Mouse (Mus musculus): ENCODE measurements at regions not wholly inside any gene's neighbourhood (a gene's known extent, or its start where the extent isn't known, plus 50 kb on each side); places are given as distances from the start of the nearest gene placed in this dataset.

DNA sequence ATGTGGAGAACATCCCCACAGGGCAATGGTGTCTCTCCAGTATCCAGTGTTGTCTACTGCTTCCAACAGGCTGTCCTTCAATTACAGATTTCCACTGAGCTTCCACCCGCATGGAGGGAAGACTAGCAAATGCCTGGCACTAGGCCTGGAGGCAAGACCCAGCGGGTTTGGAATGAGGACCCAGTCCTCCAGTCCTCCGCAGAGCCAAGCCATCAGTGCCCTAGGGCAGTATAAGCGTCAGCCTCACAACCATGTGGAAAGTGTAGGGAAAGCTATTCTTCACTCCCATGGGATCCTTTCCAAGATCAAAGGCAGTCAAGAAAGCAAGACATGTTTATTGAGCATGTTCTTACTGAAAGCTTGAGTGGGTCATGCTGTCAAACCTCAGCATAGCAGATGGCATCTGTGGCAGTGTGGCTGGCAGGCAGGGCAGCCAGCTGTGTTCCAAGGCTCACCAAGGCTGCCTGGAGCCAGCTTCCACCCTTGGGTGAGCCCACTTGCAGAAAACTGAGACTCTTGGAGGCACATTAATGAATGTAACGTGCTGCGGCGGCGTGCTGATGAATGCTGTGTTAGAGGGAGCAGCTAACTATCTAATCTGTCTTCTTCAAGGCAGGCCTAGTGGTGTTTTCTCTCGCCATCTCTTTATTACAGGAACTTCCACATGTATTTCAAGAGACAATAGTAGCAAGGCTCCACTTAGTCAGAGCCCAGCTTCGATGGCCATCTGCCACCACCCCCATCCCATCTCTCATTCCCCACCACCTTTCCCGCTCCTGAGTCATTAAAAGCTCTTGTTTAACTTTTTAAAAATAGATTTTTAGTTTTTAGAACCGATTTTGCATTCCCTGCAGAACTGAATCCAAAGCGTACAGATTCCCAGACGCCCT lies 109.3 kb upstream of the Rybp start:
- 63% methylated on average over 14 of the region's 14 CpGs for WGBS
- H3K27ac ChIP-seq (ENCODE audit: low read depth, low read length) = no peak overlapping the region

GRCm38 (mm10) chr6:100390258-100390910 lies 103.1 kb upstream of the Rybp start:
- WGBS = 87% methylated on average over 7 of the region's 7 CpGs
- Histone ChIP-seq H3K27ac (ENCODE audit: low read depth, low read length) (no peak overlapping the region), H3K9ac (ENCODE audit: low read depth, low read length) (no peak overlapping the region)

More for the DNA sequence above, 109.3 kb upstream of the Rybp start:
- Histone ChIP-seq H3K36me3 (ENCODE audit: control insufficient read depth, insufficient read depth, low read length) (no peaks in the 10 kb centered on the region), H3K9me3 (ENCODE audit: control insufficient read depth, low read length) (peaks cover 3% of the 10 kb centered on the region; the same call in 1 of the 2 replicates), H3K4me2 (replicated peaks; ENCODE audit: low read depth, low read length) (no peak overlapping the region), H3K9ac (ENCODE audit: low read depth, low read length) (no peak overlapping the region), H3K4me3 (ENCODE audit: low read length) (no peak overlapping the region), H3K27me3 (ENCODE audit: control insufficient read depth, insufficient read depth, low read length) (no peaks in the 10 kb centered on the region), H3K4me1 (ENCODE audit: control insufficient read depth, insufficient read depth, low read length) (no peaks in the 10 kb centered on the region)
- ATAC-seq (ENCODE audit: low FRiP score, low TSS enrichment) = no peak

GRCm38 (mm10) chr6:100387042-100387441 lies 99.8 kb upstream of the Rybp start:
- H3K4me1 ChIP-seq (ENCODE audit: control insufficient read depth, insufficient read depth, low read length) = peaks cover 11% of the 10 kb centered on the region
- no peak overlapping the region for H3K4me2 ChIP-seq (replicated peaks; ENCODE audit: low read depth, low read length)
- 2% methylated on average over 5 of the region's 5 CpGs for WGBS
- no peak overlapping the region for H3K27ac ChIP-seq (ENCODE audit: low read depth, low read length)
- peak; percentile 68; the same call in 1 of the 2 replicates for ATAC-seq (ENCODE audit: low FRiP score, low TSS enrichment)
- no peak overlapping the region for H3K9ac ChIP-seq (ENCODE audit: low read depth, low read length)
- no peak overlapping the region for H3K4me3 ChIP-seq (ENCODE audit: low read length)
- no peaks in the 10 kb centered on the region for H3K27me3 ChIP-seq (ENCODE audit: control insufficient read depth, insufficient read depth, low read length)
- no peaks in the 10 kb centered on the region; the same call in 1 of the 2 replicates for H3K9me3 ChIP-seq (ENCODE audit: control insufficient read depth, low read length)
- H3K36me3 ChIP-seq (ENCODE audit: control insufficient read depth, insufficient read depth, low read length) = no peaks in the 10 kb centered on the region

More at GRCm38 (mm10) chr6:100390258-100390910, 103.1 kb upstream of the Rybp start:
- no peaks in the 10 kb centered on the region for H3K27me3 ChIP-seq (ENCODE audit: control insufficient read depth, insufficient read depth, low read length)
- H3K4me2 ChIP-seq (replicated peaks; ENCODE audit: low read depth, low read length) = no peak overlapping the region
- H3K9me3 ChIP-seq (ENCODE audit: control insufficient read depth, low read length) = no peaks in the 10 kb centered on the region; the same call in 1 of the 2 replicates
- peaks cover 11% of the 10 kb centered on the region for H3K4me1 ChIP-seq (ENCODE audit: control insufficient read depth, insufficient read depth, low read length)
- no peak for ATAC-seq (ENCODE audit: low FRiP score, low TSS enrichment)
- no peaks in the 10 kb centered on the region for H3K36me3 ChIP-seq (ENCODE audit: control insufficient read depth, insufficient read depth, low read length)
- H3K4me3 ChIP-seq (ENCODE audit: low read length) = no peak overlapping the region

DNA sequence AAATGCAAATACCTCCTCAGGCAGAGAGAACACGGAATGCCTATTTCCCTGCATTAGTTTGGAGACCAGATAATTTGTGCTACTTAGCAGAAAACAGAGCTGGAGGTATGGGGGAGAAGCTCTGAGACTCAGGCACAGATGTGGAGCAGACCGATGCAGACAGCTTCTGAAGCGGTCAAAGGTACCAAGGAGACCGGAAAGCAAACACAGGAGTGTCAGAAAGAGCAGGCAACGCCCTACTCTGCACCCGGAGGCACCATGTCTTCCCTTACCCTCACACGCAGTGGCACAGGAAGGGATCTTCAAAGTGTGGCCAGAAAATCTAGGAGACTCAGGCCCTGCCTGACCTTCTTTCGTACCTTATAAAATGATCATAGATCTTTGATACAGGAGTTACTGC lies 98.4 kb upstream of the Rybp start:
- no peak overlapping the region for H3K9ac ChIP-seq (ENCODE audit: low read depth, low read length)
- peaks cover 11% of the 10 kb centered on the region for H3K4me1 ChIP-seq (ENCODE audit: control insufficient read depth, insufficient read depth, low read length)
- no peaks in the 10 kb centered on the region for H3K36me3 ChIP-seq (ENCODE audit: control insufficient read depth, insufficient read depth, low read length)
- H3K4me3 ChIP-seq (ENCODE audit: low read length) = no peak overlapping the region
- H3K27ac ChIP-seq (ENCODE audit: low read depth, low read length) = no peak overlapping the region
- H3K9me3 ChIP-seq (ENCODE audit: control insufficient read depth, low read length) = no peaks in the 10 kb centered on the region; the same call in 1 of the 2 replicates
- no peaks in the 10 kb centered on the region for H3K27me3 ChIP-seq (ENCODE audit: control insufficient read depth, insufficient read depth, low read length)
- H3K4me2 ChIP-seq (replicated peaks; ENCODE audit: low read depth, low read length) = no peak overlapping the region
- WGBS = 24% methylated on average over 8 of the region's 8 CpGs
- no peak for ATAC-seq (ENCODE audit: low FRiP score, low TSS enrichment)

DNA sequence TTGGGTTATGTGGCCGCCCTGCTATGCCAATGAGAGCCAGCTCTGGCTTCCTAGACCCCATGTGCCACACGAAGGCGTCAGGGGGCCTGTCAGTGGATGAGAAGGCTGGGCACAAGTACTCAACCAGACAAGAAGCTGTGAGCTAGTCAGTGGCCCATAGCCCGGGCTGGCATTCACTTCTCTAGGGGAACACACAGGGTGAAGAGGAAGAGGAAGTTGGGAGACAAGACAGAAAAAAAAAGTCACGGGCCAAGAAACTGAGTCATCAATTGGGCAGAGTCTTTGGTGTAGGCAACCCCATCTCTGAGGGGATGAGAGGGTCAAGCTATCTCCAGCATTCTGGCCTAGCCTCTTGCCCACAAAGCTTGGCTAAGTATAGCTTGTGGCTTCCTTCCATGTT lies 93.8 kb upstream of the Rybp start:
- H3K36me3 ChIP-seq (ENCODE audit: control insufficient read depth, insufficient read depth, low read length) = no peaks in the 10 kb centered on the region

DNA sequence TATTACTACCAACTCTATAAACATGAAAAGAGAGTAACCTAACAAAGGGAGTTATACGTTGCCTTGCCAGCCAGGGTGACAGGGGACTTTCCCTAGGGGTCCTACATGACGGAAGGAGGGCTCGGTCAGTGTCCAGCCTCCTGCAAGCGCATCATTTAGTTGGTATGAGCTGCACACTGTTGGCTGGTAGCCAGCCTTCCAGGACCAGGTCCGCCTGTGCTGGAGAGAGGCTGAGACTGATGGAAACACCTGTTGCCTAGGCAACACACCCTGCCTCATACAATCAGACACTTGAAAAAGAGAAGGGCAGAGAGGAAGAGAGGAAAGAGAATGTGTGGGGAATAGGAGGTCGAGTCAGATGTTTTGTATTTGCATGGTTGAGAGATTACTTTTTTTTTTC lies 93.3 kb upstream of the Rybp start:
- no peak for ATAC-seq (ENCODE audit: low FRiP score, low TSS enrichment)
- no peaks in the 10 kb centered on the region for H3K27me3 ChIP-seq (ENCODE audit: control insufficient read depth, insufficient read depth, low read length)
- no peaks in the 10 kb centered on the region for H3K4me1 ChIP-seq (ENCODE audit: control insufficient read depth, insufficient read depth, low read length)
- no peak overlapping the region for H3K9ac ChIP-seq (ENCODE audit: low read depth, low read length)
- no peak overlapping the region for H3K4me2 ChIP-seq (replicated peaks; ENCODE audit: low read depth, low read length)
- no peak overlapping the region for H3K4me3 ChIP-seq (ENCODE audit: low read length)
- WGBS = 41% methylated on average over 6 of the region's 6 CpGs
- no peak overlapping the region for H3K27ac ChIP-seq (ENCODE audit: low read depth, low read length)
- no peaks in the 10 kb centered on the region for H3K9me3 ChIP-seq (ENCODE audit: control insufficient read depth, low read length)
- no peaks in the 10 kb centered on the region for H3K36me3 ChIP-seq (ENCODE audit: control insufficient read depth, insufficient read depth, low read length)

More for the DNA sequence above, 93.8 kb upstream of the Rybp start:
- H3K4me2 ChIP-seq (replicated peaks; ENCODE audit: low read depth, low read length) = no peak overlapping the region
- no peak overlapping the region for H3K9ac ChIP-seq (ENCODE audit: low read depth, low read length)
- H3K27me3 ChIP-seq (ENCODE audit: control insufficient read depth, insufficient read depth, low read length) = no peaks in the 10 kb centered on the region
- H3K9me3 ChIP-seq (ENCODE audit: control insufficient read depth, low read length) = no peaks in the 10 kb centered on the region
- no peak overlapping the region for H3K27ac ChIP-seq (ENCODE audit: low read depth, low read length)
- WGBS = 88% methylated on average over 5 of the region's 5 CpGs
- no peak for ATAC-seq (ENCODE audit: low FRiP score, low TSS enrichment)
- no peaks in the 10 kb centered on the region for H3K4me1 ChIP-seq (ENCODE audit: control insufficient read depth, insufficient read depth, low read length)
- no peak overlapping the region for H3K4me3 ChIP-seq (ENCODE audit: low read length)

DNA sequence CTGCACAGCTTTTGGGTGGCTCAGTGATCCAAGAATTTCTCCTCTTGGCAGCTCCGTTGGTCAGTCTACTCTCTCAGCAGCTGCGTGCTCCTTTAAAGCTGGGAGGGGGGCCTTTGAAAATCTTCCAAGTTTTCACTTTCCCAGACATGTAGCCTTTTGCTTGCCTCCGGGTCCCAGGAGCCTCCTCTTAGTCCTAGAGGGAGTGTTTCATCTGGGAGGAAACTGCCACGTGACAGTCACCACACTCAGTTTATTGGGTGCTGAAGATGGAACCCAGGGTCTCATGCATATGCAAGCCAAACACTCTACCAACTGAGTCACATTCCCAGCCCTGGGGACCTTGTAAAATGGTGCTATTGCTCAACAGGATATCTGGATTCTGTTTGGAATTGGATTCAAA lies 92.5 kb upstream of the Rybp start:
- H3K36me3 ChIP-seq (ENCODE audit: control insufficient read depth, insufficient read depth, low read length) = no peaks in the 10 kb centered on the region
- no peaks in the 10 kb centered on the region for H3K27me3 ChIP-seq (ENCODE audit: control insufficient read depth, insufficient read depth, low read length)
- no peak overlapping the region for H3K9ac ChIP-seq (ENCODE audit: low read depth, low read length)
- no peak overlapping the region for H3K27ac ChIP-seq (ENCODE audit: low read depth, low read length)
- H3K9me3 ChIP-seq (ENCODE audit: control insufficient read depth, low read length) = no peaks in the 10 kb centered on the region
- H3K4me2 ChIP-seq (replicated peaks; ENCODE audit: low read depth, low read length) = no peak overlapping the region
- H3K4me1 ChIP-seq (ENCODE audit: control insufficient read depth, insufficient read depth, low read length) = no peaks in the 10 kb centered on the region
- H3K4me3 ChIP-seq (ENCODE audit: low read length) = no peak overlapping the region
- WGBS = 32% methylated on average over 4 of the region's 4 CpGs
- no peak for ATAC-seq (ENCODE audit: low FRiP score, low TSS enrichment)

DNA sequence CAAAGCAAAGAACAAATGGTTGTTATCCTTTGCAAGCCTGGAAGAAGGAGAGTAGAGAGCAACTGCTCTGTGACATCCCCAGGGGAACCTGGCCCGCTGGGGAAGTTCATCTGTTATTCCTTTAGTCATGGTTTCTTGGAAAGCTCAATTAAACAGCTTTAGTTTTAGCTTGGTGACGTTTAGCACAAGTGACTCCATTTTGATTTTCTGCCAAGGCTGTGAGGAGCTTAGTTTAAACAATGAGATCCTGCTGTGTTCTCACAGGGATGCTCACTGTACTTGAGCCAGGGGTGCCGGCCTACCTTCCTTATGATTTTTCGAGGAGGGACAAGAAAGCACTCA lies 91.2 kb upstream of the Rybp start:
- H3K27ac ChIP-seq (ENCODE audit: low read depth, low read length) = no peak overlapping the region
- no peaks in the 10 kb centered on the region for H3K36me3 ChIP-seq (ENCODE audit: control insufficient read depth, insufficient read depth, low read length)
- H3K4me1 ChIP-seq (ENCODE audit: control insufficient read depth, insufficient read depth, low read length) = no peaks in the 10 kb centered on the region
- WGBS = 70% methylated on average over 4 of the region's 4 CpGs
- H3K9me3 ChIP-seq (ENCODE audit: control insufficient read depth, low read length) = no peaks in the 10 kb centered on the region
- H3K4me3 ChIP-seq (ENCODE audit: low read length) = no peak overlapping the region
- H3K4me2 ChIP-seq (replicated peaks; ENCODE audit: low read depth, low read length) = no peak overlapping the region
- H3K27me3 ChIP-seq (ENCODE audit: control insufficient read depth, insufficient read depth, low read length) = no peaks in the 10 kb centered on the region
- ATAC-seq (ENCODE audit: low FRiP score, low TSS enrichment) = no peak
- no peak overlapping the region for H3K9ac ChIP-seq (ENCODE audit: low read depth, low read length)

Data from kidney, embryonic 14.5 days (tissue).